Mouse (Mus musculus) ES-Bruce4 (cell line): ENCODE measurements around the gene Mecom.

Source experiments
- CTCF ChIP-seq: IDR thresholded peaks from one replicate; pipeline ENCODE4 v1.8.1; 2011; ENCODE audit warnings: low read depth, low read length
- EP300 ChIP-seq: IDR thresholded peaks from 2 replicates; pipeline ENCODE4 v1.6.1; 2011; ENCODE audit warnings: low read depth, low read length; ENCODE audit not compliant: insufficient read depth
- POLR2A ChIP-seq: IDR thresholded peaks from one replicate; pipeline ENCODE4 v1.8.1; 2011; ENCODE audit warnings: low read length; ENCODE audit not compliant: insufficient read depth

- TF ChIP-seq CTCF (no peak), POLR2A (no peak), EP300 (no peak)
Measured at GRCm38 (mm10) chr3:30436561-30436960, 111.2 kb downstream of the Mecom start.
